Mouse (Mus musculus): ENCODE results near the gene Olfr750.

DNA sequence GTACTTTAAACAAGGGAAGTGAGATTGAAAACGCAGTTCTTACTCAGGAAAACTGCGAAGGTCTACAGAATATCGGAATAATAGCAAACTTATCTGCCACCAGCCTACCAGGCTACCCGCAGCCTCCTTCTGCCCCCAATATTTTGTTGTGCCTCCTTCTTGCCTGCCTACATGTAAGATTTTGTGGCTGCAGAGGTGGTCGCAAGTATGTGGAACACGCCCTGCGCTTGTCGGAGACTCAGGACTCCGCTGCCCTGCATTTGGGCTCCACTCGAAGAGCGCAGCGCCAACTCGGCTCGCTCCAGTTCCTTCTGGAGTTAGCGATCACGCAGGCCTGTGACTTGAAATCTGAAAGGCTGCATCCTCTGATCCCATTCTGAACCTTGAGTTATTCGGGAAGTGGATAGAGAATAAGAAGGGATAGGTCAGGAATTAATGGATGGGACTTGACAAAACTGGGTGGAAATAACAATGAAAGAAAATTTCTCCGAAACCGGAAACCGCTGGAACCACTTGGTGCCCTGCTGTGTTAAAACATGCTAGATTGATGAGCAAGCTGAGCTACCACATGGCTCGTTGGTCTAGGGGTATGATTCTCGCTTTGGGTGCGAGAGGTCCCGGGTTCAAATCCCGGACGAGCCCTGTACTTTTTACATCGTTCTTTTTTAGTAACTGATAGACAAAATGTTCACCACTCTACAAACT is 16.0 kb upstream of the Olfr750 start:
- TF ChIP-seq CTCF (IDR thresholded peaks at IDR 0.05), result no peak
- TF ChIP-seq EP300 (IDR thresholded peaks at IDR 0.05), result 0 out of 2 replicates have a peak, but pooled peaks have one; percentile 10

Measured in lung, postnatal 0 days (tissue).